Mouse (Mus musculus): ENCODE measurements around the gene Glra4. TPM values are rescaled to one million over a fixed set of nuclear protein-coding genes. Genes with fewer than 3 reads are reported as not detected.
A peak's percentile ranks its signal among the peaks of the same experiment; 100 is the strongest.

The Glra4 gene
- total RNA-seq (2021), result not detected
- long read RNA-seq, experiment 1, result 0 reads
- long read RNA-seq, experiment 2, result 0 reads

- DNase-seq (ENCODE audit: low spot score), result no peak
Measured at GRCm38 (mm10) chrX:136780041-136780440, at the start of gene Glra4. Gene Glra4 (minus strand): TSS chrX:136780141.

DNA sequence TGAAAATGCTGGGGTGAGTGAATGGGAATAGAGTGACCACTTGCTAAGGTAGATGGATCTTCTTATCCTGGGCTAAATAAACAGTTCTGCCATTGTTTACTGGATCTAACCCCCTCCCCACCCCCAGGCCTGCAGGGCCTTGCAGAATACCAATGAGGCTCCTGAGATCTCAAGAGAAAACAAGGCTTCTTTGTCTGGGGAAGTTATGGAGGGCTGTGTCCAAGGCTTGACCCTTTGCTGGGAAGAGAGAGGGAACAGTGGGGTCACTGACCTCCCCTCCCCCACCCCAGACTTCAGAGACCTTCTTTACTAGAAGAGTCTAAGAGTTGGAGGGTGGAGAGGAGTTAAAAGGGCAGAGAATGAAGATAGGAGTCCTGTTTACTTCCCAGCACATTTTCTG lies 48.7 kb upstream of the Glra4 start:
- no peak for DNase-seq (ENCODE audit: low spot score)

DNA sequence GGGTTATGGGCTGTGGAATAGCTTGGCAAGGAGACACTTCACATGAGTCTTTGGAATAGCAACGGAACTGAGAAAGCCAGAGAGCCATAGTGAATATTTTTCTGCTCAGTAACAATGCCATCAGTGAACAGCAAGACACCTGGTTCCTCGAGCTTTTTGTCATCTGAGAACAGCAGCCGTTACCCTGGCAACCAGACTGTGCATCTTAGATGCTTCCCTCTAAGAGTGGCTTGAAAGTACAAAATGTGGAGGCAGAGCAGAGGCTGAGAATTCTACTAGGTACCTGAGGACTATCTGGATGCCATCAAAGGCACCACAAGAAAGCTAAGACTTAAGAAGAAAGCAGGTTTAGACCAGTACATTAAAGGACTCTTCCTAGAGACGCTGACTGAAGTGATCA lies 45.1 kb upstream of the Glra4 start:
- DNase-seq (ENCODE audit: low spot score), result no peak

- no peak for DNase-seq (ENCODE audit: low spot score)
Measured at GRCm38 (mm10) chrX:136822371-136822770, 42.4 kb upstream of the Glra4 start, which contains the start of gene Plp1. Gene Plp1 (plus strand): TSS chrX:136822671.

DNA sequence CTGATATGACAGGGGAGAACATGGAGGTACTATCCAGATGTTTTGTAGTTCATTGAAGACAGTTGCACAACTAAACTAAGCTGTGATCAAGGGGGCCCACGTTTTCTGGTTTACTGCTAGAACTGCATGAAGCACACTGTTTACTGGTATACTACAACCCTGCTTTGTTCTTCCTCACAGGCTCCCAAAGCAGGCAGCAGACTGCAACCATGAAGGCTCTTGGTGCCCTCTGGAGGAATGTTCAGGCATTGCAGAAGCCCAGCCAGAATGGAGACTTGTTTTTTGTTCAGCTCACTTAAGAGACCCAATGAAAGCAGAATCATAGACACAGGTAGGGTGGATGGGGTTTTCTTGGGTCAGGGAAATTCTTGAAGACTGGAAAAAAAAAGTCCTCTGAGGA lies 40.3 kb upstream of the Glra4 start:
- peak; percentile 63 for DNase-seq (ENCODE audit: low spot score)

GRCm38 (mm10) chrX:136819752-136820151 lies 39.8 kb upstream of the Glra4 start:
- peak; percentile 8 for DNase-seq (ENCODE audit: low spot score)

- no peak for DNase-seq (ENCODE audit: low spot score)
Measured at GRCm38 (mm10) chrX:136797223-136797622, 17.3 kb upstream of the Glra4 start.

- DNase-seq (ENCODE audit: low spot score), result no peak
Measured at GRCm38 (mm10) chrX:136789446-136789845, 9.5 kb upstream of the Glra4 start.

DNA sequence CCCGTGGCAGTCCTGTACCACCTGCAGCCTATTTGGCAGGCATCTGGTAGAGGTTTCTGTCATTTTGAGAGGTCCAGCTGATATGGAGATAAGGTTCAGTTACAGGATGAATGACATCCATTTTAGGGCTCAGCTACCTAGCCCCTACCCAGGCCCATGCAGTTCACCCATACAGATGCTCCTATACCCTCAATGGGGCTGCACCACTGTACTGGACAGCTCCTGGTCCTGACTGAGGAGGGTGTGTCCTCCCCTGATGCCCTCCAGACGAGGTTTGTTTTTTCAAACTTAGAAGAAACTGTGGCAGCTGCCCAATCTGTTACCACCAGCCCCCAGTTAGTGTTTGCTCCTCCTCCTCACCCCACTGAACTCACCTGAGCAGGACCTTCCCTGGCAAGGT lies 679 bp downstream of the Glra4 start:
- DNase-seq (ENCODE audit: low spot score), result no peak

DNA sequence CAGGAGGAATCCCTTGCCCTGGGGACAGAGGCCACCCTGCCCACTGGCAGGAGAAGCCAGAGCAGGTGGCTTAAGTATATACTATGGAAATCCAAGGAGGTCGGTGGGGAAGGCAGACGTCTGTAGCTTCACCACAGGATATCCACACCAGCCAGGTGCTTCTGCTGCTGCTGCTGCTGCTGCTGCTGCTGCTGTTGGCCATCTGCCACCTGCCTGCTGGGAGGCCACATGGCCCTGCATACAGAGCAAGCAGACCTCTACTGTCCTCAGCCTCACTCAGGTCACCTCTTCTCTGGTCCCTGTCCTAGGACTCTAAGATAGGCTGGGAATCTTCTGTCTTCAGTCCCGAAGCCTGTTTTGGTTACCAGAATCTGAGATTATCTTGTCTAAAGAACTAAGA lies 1.9 kb downstream of the Glra4 start:
- no peak for DNase-seq (ENCODE audit: low spot score)

GRCm38 (mm10) chrX:136773035-136773434 lies 6.9 kb downstream of the Glra4 start:
- peak; percentile 1 for DNase-seq (ENCODE audit: low spot score)

- peak; percentile 5 for DNase-seq (ENCODE audit: low spot score)
Measured at GRCm38 (mm10) chrX:136761103-136762074, 18.6 kb downstream of the Glra4 start.

DNA sequence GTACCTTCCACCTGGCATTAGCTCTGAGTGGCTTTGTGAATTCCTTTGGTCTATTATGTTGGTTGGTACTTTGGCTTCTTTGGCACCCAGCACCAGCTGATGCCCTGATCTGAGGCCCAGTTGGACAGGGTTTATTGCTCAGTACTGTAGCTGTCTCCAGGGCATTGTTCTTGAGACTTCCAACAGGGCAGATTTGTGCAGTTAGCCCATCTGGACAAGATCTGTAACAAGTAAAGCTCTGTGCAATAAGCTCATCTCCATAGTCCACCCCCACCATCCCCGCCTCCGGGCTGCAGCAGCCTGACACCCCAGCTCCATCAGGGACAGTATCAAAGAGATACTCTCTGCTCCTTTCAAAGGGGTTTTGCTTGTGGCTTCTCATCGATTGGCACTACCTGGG lies 24.5 kb downstream of the Glra4 start:
- no peak for DNase-seq (ENCODE audit: low spot score)

DNA sequence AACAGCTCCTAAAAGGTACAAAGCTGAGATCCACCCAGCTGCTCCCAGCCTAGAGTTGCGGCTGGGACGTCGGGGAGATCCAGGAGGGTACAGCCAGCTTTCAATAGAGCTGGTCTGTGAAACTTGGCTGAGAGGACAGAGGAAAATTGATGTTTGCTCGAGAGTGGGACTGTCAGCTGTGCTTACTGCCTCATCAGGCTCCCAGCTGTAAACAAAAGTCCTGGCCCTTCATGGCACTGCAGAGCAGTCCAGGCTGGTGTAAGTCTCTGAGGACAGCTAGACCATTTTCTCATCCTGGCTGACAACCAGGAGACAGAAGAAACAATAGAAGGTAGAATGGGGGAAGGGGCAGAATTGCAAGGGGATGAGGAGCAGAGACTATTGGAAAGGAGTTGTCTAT lies 30.6 kb downstream of the Glra4 start:
- DNase-seq (ENCODE audit: low spot score), result no peak

GRCm38 (mm10) chrX:136744663-136745062 lies 35.3 kb downstream of the Glra4 start:
- peak; percentile 38 for DNase-seq (ENCODE audit: low spot score)

DNA sequence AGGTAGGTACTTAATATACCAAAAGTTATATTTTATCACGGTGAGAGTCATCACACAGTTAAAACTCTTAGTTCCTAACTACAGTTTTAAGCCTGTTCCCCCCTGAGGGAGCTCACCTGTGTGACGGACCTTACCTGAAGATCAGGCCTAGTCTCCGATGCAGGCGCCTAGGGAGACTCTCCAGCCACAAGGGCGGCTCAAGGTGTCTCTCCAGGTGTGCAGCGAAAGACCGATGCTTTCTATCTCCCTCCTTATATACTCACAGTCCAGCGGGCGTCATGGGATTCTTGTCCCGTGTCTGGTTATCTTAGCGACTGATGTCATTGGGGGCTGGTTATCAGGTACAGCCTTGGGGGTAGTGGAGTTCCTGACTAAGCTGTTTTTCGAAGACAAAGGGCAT lies 36.5 kb downstream of the Glra4 start, which contains the start of gene Morf4l2:
TSS of gene Morf4l2 (minus strand) at position 232 of the 400 bp plus-strand sequence.
- no peak for DNase-seq (ENCODE audit: low spot score)

GRCm38 (mm10) chrX:136742661-136743103 lies 37.3 kb downstream of the Glra4 start:
- DNase-seq (ENCODE audit: low spot score), result peak; percentile 68

DNA sequence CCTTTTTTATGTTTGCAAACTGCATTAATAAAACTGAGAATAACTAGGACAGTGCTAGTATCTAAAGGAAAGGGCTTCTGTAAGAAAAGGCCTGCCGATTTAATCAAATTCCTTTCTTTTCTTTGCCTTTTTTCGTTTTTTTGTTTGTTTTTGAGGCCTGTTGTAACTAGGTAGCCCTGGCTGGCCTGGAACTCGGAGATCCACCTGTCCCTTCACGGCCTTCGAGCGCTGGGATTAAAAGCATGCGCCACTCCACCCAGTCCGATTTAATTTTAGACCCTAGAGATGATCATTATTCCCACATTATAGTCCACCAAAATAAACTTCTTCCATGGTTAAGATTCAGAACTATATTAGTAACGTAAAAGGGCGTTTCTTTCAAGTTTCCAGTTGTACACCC lies 37.7 kb downstream of the Glra4 start:
- DNase-seq (ENCODE audit: low spot score), result no peak

DNA sequence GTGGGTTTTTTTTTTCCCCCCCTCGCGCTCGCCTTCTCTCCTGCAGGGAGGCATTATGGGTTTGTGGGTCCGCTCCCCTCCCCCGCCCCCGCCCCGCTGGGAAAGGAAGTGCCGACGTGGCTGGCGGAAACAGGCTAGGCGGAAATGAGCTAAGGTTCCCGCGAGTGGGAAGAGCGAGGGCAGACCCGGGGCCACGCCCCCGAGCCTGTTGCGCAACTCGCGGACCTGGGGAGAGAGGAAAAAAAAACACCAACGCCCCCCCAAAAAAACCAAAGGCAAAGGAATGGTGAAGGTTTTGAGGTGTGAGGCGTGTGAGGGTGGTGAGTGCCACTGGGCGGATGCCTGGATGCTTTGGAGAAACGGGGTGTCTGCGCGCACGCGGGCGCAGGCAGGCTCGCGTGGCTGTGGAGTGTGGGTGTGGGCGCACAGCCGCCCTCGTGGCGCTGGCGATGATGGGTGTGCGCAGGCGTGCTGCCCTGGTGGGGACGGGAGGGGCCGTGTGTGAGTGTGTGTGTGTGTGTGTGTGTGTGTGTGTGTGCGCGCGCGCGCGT lies 38.2 kb downstream of the Glra4 start:
- DNase-seq (ENCODE audit: low spot score), result peak; percentile 79

DNA sequence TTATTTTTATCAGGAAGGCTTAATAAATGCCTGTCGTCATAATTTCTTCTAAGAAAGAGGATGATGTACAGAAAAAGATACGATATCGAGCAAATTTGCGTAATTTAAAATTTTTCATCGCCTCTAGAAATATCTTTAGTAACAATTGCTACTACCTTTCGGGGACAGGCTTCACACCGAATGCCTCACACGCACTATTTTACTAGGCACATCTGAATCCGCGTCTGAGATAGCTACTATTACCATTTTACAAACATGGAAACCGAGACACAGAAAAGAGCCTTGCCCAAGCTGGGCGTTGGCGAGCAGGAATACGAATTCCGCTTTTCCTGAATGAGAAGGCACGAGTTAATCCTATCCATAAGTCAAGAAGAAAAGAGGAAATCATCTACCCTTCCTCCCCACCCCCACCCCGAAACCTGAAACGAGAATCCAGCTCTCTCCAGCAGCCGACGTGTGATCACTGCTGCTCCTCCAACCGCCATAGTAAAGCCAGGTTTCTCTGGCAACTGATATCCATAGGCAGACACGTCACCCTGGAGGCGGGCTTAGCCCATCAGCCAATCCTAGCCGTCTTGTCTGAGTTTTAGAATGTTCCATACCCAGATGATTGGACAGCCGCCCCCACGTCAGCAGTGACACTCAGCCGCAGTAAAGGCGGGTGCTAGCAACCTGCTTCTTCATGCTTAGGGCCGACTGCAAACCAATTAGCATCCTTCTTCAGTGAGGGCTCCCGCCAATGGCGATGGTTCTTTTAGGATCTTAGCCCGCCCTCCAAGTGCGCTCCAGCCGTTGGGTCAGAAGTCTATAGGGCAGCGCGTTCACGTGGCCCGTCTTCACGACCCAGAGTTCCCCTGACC lies 38.9 kb downstream of the Glra4 start:
- DNase-seq (ENCODE audit: low spot score), result peak; percentile 93

GRCm38 (mm10) chrX:136740087-136740790 lies 39.7 kb downstream of the Glra4 start:
- no peak for DNase-seq (ENCODE audit: low spot score)
